Mouse (Mus musculus) small intestine, adult 2 months (tissue): ENCODE measurements at regions not wholly inside any gene's neighbourhood (a gene's known extent, or its start where the extent isn't known, plus 50 kb on each side); places are given as distances from the start of the nearest gene placed in this dataset.

Experiments
- CTCF ChIP-seq: fragments of 200-500 bp; IDR thresholded peaks from 2 replicates; pipeline ENCODE4 v1.5.1; 2012; ENCODE audit warnings: low read depth, mild to moderate bottlenecking, control low read depth, inconsistent platforms, low read length, moderate library complexity, mixed read lengths; ENCODE audit not compliant: insufficient replicate concordance, insufficient read length; ENCODE audit errors: extremely low read depth
- POLR2A ChIP-seq: fragments of 200-500 bp; IDR thresholded peaks from 2 replicates; pipeline ENCODE4 v1.6.1; 2012; ENCODE audit warnings: low read depth, mild to moderate bottlenecking, control low read depth, inconsistent platforms, low read length, moderate library complexity

- TF ChIP-seq CTCF: no peak
- no peak for TF ChIP-seq POLR2A
Observed at GRCm38 (mm10) chr1:137088148-137088547, 127.9 kb upstream of the Nr5a2 start.
